Mouse (Mus musculus): ENCODE data around the gene B3galt5.

DNA sequence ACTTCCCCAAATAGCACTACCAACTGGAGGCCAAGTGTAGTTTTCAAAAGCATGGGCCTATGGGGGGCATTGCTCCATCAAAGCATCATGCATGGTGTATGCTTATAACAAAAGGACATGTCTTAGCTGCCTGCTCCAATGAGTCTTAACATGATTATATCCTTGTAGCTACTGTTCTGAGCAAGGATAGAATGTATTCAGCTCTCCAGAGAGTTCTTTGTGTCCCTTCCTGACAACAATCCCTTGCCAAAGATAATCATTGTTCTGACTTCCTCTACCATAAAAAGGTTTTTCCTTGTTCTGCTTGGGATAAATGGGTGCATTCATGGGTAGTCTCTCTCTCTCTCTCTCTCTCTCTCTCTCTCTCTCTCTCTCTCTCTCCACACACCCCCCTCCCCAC is 68.8 kb downstream of the B3galt5 start:
- TF ChIP-seq POLR2A (IDR thresholded peaks at IDR 0.05; ENCODE audit: borderline replicate concordance, insufficient read depth, low read length) (no peak), CTCF (IDR thresholded peaks at IDR 0.05; ENCODE audit: borderline replicate concordance, insufficient read depth, low read depth, low read length) (no peak)
